In the genomic region with DNA sequence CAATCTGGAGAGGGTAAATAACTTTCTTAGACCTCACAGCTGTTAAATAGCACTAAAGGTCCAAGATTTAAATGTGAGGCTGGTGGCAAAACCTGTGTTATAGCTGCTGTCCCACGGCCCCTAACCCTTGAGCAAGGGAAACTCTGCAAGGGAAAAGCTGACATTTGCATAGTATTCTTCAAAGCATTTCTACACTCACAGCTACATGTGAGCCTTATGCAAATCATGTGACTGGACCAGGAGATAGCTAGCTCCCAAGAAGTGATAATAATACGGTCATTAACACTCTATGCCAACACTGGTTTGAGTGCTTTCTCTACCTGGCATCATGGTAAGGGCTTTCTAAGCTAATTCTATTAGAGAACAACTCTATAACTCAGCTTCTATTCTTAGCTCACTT, we compare ENCODE assay signal across 16 mouse cellular contexts.
"Had no signal": no experiment of that assay in that cellular context is flagged by ENCODE, and none has a peak within 500 bp of the region (broad histone marks: within the 10 kb centered on the region; RNA-seq: fewer than 3 reads in every experiment).

No protein-coding gene starts in this region.

- H3K9ac ChIP-seq: kidney, embryonic 15.5 days; limb, embryonic 12.5 days; limb, embryonic 15.5 days; liver, embryonic 14.5 days; liver, postnatal 0 days; lung, embryonic 14.5 days; midbrain, embryonic 13.5 days had no signal

- ATAC-seq: liver, postnatal 0 days; lung, postnatal 0 days; midbrain, embryonic 13.5 days had no signal

- DNase-seq: kidney, postnatal 10 days; kidney, postnatal 36 days; left cerebral cortex, postnatal 4 days; liver, postnatal 0 days; lung, embryonic 14.5 days; thymus, adult 2 months; thymus, postnatal 25 days had no signal

- H3K9me3 ChIP-seq: kidney, embryonic 15.5 days; limb, embryonic 12.5 days; limb, embryonic 15.5 days; midbrain, embryonic 13.5 days had no signal

- H3K36me3 ChIP-seq: kidney, embryonic 15.5 days; limb, embryonic 12.5 days; limb, embryonic 15.5 days; midbrain, embryonic 13.5 days had no signal

- H3K4me2 ChIP-seq: kidney, embryonic 15.5 days; limb, embryonic 12.5 days; limb, embryonic 15.5 days; liver, embryonic 11.5 days; lung, embryonic 14.5 days; midbrain, embryonic 13.5 days had no signal

- H3K27me3 ChIP-seq: kidney, embryonic 15.5 days; limb, embryonic 12.5 days; limb, embryonic 15.5 days; midbrain, embryonic 13.5 days had no signal

- H3K27ac ChIP-seq: kidney, embryonic 15.5 days; limb, embryonic 12.5 days; limb, embryonic 15.5 days; liver, embryonic 14.5 days; macrophage; midbrain, embryonic 13.5 days; stomach, postnatal 0 days had no signal

- H3K4me3 ChIP-seq: kidney, embryonic 15.5 days; limb, embryonic 12.5 days; limb, embryonic 15.5 days; midbrain, embryonic 13.5 days had no signal
